Mouse (Mus musculus) brown adipose tissue, adult 24 weeks (tissue): ENCODE data around the gene Shisa4. TPM values are rescaled to one million over a fixed set of nuclear protein-coding genes. Genes with fewer than 3 reads are reported as not detected.

Source experiments
- H3K27ac ChIP-seq: fragments of 200-500 bp; replicated peaks from 2 replicates; pipeline ENCODE4 v1.5.1; 2012; ENCODE audit warnings: low read depth, mild to moderate bottlenecking, low read length
- H3K4me1 ChIP-seq: fragments of 200-500 bp; 2 replicates; pipeline ENCODE4 v1.6.1; 2012; ENCODE audit warnings: low read length, mixed read lengths; ENCODE audit not compliant: control insufficient read depth, insufficient read depth, insufficient read length
- H3K4me3 ChIP-seq: fragments of 200-500 bp; 2 replicates; pipeline ENCODE4 v1.5.1; 2012; ENCODE audit warnings: low read depth, mild to moderate bottlenecking, low read length, moderate library complexity; ENCODE audit not compliant: insufficient read depth
- polyA plus RNA-seq: library from polyadenylated mRNA; stranded (reverse); fragments of >200 nt; gene quantifications from 2 replicates; pipeline ENCODE4 v1.2.4, GENCODE M21; 2012; ENCODE audit not compliant: missing spikeins, insufficient read depth, insufficient read length

Gene Shisa4
- polyA plus RNA-seq, 1 experiment = 2.1 TPM

DNA sequence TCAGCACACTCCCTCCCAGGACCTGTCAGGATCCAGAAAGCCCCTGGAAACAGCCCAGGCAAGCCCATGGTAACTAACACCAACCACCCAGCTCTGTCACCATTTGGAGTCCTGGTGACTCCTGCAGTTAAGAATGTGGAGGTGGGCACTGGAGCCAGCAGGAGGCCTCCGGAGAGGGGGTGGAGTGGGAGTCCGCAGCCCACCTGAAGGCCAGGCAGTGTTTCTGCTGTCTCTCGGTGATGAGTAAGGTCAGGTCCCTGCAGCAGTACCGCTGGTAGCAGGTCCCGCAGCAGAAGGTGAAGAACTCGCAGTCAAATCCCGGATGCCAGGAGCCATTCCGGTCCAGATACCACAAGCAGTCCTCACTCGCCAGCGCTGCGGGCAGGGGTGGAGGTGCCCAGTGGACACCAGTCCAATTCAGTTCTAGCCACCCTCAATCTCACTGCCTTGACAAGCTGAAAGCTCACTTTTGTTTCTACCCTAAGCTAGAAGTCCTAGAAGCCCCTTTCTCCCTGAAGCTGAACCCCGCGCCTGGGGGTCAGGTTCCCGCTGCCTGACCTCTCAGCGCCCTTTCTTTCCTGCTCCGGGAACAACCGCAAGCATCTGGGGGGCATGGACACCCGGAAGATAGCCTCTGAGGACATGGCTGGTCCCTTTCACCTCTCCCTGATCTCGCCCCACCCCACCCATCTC, 716 bp downstream of the Shisa4 start:
- Histone ChIP-seq H3K4me1 (no peaks in the 10 kb centered on the region), H3K27ac (no peak overlapping the region), H3K4me3 (peak overlapping the region; percentile 62)

DNA sequence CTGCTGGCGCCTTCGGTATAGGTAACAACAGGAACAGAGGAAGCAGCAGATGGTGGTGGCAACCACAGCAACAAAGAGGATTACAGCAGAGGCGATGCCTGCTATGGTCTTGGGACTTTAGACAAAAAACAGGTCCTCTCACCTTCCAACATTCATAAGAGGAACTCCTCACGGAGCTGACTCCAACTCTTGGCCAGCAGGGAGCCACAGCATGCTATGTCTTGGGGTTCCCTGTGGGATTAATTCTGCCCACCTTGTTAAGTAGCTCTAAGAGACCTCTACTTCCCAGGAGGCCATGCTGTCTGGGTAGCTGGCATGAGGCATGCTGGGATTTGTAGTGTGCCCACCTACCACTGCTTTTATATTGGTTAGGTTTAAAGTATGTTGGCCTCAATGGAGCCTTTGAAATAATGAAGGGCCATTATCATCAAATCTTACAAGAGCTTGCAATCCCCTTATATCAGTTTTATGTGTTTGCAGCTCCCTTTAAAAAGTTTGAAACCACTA, 1.8 kb downstream of the Shisa4 start:
- H3K4me1 ChIP-seq = no peaks in the 10 kb centered on the region
- H3K4me3 ChIP-seq = no peak overlapping the region
- H3K27ac ChIP-seq = no peak overlapping the region

DNA sequence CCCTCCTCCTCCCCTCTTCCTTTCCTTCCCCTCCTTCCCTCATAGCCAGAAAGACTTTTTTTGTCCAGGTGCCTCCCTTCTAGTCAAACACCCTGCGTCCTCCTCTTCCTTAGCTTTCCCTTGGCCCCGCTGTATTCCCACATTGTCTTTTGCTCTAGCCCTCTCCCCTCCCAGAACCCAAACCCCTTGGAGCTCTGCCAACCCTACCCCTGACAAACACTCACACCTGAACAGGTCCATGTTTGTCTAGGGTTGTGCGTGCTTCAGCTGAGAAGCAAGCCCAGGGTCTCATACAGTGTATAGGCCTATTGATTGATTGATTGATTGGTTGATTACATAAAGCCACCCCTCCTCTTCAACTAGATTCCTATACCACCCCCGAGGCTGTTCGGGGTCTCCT, 5.6 kb downstream of the Shisa4 start:
- Histone ChIP-seq H3K27ac (no peak overlapping the region), H3K4me1 (no peaks in the 10 kb centered on the region), H3K4me3 (no peak overlapping the region)

DNA sequence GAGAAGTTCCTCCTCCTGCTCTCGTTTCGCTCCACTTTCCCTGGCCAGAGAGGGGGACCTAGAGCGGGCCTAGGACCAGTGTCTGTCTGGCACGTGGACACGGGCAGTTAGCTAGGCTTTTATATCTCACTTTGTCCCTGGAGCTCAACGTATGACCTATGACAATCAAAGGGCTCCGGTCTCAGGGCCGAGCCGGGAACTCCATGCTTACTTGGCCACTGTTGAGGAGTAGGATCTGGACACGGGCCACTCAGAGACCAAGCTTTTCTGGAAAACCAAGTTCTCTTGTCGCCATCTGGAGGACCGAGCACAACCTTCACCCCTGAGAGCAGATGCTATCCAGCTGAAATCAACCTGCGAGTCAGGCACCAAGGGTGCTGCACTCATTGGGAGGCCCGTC, 6.1 kb downstream of the Shisa4 start:
- no peak overlapping the region for H3K27ac ChIP-seq
- H3K4me3 ChIP-seq = peak overlapping the region; percentile 58
- no peaks in the 10 kb centered on the region for H3K4me1 ChIP-seq

DNA sequence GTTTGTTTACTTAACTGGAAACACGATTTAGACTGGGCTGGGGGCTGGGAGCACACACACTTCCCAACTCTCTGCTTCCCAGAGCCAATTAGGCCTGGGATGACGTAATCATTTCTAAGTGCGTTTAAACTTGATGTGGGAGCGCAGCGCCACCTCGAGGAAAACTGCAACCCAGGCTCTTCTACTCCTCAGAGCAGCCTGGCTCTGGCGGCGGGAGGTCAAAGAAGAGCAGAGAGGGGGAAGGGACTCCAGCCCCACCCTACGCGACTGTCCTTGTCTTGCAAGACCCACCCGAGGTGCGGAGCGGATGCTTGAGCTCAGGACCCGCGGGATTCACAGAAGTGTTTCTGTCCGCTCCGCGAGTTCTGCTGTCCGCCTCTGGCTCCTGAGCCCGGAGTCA, 6.8 kb downstream of the Shisa4 start:
- peak overlapping the region; percentile 58 for H3K4me3 ChIP-seq
- no peak overlapping the region; the same call in 1 of the 2 replicates for H3K27ac ChIP-seq
- no peaks in the 10 kb centered on the region for H3K4me1 ChIP-seq

DNA sequence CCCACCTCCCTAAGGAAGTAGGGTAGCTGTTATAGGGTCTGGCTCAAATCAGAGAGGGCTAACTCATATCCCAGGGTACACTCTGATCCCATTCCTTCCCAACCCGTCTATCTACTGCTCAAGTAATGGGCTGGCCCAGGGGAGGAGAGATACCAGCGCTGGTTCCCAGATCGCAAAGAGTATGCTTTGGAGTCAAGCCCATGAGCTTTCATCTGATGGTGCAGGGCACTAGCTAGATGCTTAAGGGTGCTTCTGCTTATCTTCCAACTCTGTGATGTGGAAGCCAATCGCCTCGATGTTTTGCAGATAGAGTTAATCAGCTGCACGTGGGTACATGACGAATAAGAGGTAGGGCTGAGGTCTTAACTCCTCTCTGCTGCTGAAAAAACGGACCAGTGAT, 7.4 kb downstream of the Shisa4 start:
- no peaks in the 10 kb centered on the region for H3K4me1 ChIP-seq
- H3K4me3 ChIP-seq = no peak overlapping the region
- H3K27ac ChIP-seq = no peak overlapping the region

DNA sequence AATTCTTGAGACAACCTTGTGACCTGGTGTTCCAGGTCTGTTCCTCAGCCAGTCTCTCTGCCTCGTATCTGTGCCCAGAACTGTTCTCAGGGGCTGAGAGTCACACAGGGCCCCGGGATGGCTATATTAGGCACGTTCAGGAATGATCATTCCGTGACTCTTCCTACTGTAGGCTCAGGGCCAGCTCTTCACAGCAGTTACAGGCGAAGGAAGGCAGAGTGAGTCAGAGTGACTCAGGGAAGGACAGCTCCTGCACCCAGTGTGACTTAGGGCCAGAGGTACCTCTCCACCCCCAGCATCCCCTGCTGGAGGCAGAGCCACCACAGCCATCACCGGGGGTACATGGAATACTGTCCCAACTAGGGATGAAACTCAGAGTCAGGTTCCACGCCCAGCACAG, 8.0 kb downstream of the Shisa4 start:
- H3K4me3 ChIP-seq = no peak overlapping the region
- H3K27ac ChIP-seq = no peak overlapping the region
- no peaks in the 10 kb centered on the region for H3K4me1 ChIP-seq

DNA sequence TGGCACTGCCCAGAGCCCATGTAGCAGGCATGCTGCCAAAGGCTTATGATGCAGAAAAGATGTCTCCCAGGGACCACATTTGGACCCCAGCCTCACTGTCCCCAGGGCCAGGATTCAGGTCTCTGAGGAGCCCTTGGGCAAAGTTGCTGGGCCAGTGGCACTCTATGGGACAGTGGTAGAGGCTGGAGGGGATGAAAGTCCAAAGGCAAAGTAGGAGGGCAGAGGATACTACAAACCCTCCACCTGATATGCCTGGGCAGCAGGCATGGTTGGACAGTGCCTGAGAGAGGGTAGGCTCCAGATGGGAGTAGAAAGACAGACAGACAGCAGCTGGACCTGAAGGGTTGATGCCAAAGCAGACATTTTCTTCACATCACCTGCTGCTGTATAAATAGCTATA, 8.7 kb downstream of the Shisa4 start:
- H3K27ac ChIP-seq = no peak overlapping the region
- H3K4me1 ChIP-seq = no peaks in the 10 kb centered on the region

DNA sequence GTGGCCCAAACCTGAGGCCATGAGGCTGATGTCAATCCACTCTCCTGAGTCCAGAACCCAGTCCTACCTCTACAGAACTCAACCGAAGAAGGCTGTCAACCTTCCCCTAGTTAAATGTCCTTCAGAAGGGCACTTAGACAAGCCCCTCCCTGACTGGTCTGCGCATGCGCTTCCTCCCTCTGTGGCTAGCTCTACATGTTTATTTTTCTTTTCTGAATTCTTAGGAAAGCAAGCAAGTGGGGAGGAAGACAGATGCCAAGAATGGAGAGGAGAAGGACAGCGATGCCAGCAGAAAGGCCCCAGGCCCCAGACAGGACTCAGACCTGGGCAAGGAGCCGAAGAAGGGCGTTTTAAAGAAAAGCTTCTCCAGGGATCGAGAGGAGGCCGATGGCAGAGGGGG, 11.6 kb downstream of the Shisa4 start:
- no peak overlapping the region for H3K4me3 ChIP-seq
- 0 out of 2 replicates have a peak overlapping the region, but pooled peaks have one; percentile 34 for H3K27ac ChIP-seq

More for the DNA sequence above, 8.7 kb downstream of the Shisa4 start:
- no peak overlapping the region for H3K4me3 ChIP-seq

DNA sequence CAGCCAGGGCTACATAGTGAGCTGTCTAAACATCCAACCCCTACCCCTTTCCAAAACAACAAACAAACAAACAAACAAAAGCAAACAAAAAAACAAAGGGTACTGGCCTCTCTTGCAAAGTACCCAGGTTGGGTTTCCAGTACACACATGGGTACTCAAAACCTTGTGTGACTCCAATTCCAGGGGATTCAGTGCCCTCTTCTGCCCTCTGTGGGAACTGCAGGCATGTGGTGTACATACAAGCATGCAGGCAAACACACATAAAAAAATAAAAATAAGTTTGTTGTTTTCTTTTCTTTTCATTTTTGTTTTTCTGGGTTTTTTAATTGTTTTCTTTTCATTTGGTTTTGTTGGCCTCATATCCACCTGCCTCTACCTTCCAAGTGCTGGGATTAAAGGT, 12.9 kb downstream of the Shisa4 start:
- H3K4me1 ChIP-seq = no peaks in the 10 kb centered on the region
- no peak overlapping the region for H3K4me3 ChIP-seq
- H3K27ac ChIP-seq = no peak overlapping the region

More for the DNA sequence above, 11.6 kb downstream of the Shisa4 start:
- H3K4me1 ChIP-seq = no peaks in the 10 kb centered on the region

DNA sequence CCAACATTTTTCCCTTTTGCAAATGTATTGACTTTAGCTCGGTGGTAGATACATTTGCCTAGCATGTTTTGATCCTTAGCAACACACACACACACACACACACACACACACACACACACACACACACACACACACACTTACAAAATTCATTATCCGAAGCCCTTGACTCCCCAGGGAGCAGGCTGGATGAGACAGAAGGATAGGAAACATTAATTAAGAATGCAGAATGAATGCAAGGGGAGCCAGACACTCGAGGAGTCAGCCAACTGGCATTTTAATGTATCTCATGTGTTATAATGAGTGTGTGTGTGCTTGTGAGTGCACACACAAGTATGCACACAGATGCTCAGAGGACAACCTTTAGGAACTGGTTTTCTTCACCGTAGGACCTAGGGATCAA, 13.5 kb downstream of the Shisa4 start:
- Histone ChIP-seq H3K27ac (no peak overlapping the region), H3K4me3 (no peak overlapping the region), H3K4me1 (no peaks in the 10 kb centered on the region)

DNA sequence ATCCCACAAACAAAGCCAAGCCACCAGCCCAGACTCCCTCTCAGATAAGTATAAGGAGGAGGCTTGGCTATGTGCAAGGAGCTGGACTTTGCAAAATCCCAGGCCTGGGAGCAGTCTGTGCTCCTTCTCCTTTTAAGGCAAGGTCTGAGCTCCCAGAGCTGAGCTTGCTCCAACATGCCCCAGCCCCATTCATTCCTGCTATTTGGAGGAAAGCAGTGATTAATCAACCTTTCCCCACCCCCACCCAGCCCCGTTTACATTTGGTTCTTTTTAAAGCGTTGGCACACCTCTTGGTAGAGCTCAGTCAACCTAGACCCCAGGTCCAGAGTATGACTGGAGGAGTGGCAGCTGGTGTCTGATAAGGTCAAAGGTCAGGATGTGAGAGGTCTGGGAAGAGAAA, 16.0 kb downstream of the Shisa4 start:
- Histone ChIP-seq H3K4me3 (no peak overlapping the region), H3K27ac (no peak overlapping the region), H3K4me1 (no peaks in the 10 kb centered on the region)

DNA sequence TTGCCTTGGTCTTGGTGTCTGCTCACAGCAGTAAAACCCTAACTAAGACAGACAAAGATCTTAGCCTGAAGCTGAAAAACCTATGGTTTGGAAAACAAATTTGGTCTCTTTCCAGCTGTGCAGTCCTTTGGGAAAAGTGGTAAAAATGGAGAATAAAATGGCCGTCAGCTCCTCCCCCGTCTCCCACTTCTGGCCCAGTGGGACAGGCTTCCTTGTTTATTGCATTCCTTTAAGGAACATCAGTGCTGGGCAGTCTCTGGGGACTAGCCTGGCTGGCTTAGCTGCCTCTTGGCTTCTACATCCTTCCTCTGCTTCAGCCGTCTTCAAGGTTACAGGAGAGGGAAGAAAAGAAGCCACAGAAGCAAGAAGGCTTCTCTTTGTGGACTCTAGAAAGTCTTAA, 23.1 kb downstream of the Shisa4 start:
- Histone ChIP-seq H3K4me3 (no peak overlapping the region), H3K27ac (peak overlapping the region; percentile 66), H3K4me1 (peaks cover 15% of the 10 kb centered on the region)

DNA sequence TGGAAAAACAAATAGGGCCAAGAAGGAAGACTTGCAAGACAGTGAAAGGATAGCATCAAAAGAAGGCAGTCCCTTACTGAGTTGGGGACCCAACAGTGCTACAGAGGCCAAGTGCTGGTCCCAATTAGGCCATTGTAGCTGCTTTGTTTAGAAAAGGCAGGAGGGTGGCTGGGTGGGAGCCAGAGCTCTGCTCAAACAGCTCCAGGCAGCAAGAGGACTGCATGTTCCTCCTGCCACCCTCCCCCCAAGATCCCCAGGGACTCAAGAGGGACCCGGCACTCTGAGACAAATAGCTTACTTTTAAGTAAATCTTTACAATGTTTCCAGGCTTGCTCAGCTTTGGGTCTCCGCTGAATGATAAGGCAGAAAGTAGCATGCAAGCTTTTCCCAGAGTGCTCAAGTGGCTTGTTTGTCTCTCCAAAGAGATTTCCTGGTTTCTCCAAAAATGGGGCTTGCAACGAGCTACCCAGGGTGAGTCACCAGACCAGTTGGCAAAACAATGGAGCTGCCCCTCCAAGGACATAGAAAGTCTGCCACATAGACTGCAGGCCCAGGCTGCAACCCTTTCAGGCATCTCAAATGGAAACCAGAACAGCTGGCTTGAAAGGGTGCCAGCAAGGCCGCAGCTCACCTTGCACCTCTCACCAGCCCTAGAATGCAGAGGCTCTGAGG, 27.4 kb downstream of the Shisa4 start:
- Histone ChIP-seq H3K4me3 (no peak overlapping the region), H3K4me1 (peaks cover 18% of the 10 kb centered on the region), H3K27ac (peak overlapping the region; percentile 8; the same call in 1 of the 2 replicates)

DNA sequence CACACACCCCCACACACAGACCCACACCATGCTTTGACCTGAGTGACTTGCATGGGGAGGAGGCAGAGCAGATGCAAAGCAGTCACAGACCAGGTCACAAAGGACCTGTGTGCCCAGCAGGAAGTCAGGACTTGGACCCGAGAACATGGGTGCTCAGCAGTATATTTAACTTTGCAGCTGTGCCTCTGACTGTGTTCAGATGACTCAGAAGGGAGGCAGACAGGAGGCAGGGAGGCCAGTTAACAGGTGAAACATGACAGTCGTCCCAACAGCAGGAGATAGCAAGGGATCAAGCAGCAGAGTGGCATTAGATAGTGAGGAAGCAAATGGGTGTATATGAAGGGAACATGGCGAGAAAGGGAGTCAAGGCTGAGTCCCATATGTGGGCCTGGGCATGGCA, 28.1 kb downstream of the Shisa4 start:
- H3K27ac ChIP-seq = peak overlapping the region; percentile 8; the same call in 1 of the 2 replicates
- peaks cover 14% of the 10 kb centered on the region for H3K4me1 ChIP-seq

DNA sequence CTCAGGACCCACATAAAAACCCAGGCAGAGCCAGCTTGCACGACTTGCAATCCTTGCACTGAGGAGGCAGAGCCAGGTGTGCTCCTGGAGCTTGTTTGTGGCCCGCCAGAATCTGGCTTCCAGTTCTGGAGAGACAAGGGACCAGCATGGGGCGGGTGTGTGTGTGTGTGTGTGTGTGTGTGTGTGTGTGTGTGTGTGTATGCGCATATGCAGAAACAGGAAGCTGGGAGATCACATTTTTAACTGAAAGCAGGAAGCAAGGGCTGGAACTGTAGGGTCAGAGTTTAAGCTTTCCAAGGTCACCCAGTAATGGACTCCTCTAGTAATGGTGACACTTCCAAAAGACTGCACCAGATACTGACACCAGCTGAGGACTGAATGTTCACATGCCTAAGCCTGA, 31.0 kb downstream of the Shisa4 start:
- Histone ChIP-seq H3K4me3 (no peak overlapping the region), H3K4me1 (peaks cover 14% of the 10 kb centered on the region), H3K27ac (no peak overlapping the region)

More for the DNA sequence above, 28.1 kb downstream of the Shisa4 start:
- H3K4me3 ChIP-seq = no peak overlapping the region
